Mouse (Mus musculus) CH12.LX (cell line): ENCODE measurements around the gene Cdk15. TPM values are rescaled to one million over a fixed set of nuclear protein-coding genes. Genes with fewer than 3 reads are reported as not detected.
A peak's percentile ranks its signal among the peaks of the same experiment; 100 is the strongest.

Source experiments
- DNase-seq: peaks from one replicate; pipeline ENCODE4 v3.0.0-alpha.2; 2013; ENCODE audit errors: extremely low read depth
- H3K27ac ChIP-seq: 2 replicates; pipeline ENCODE4 v1.5.1; 2012; ENCODE audit warnings: low read depth, mild to moderate bottlenecking, control low read depth, moderate library complexity; ENCODE audit not compliant: insufficient read depth
- H3K27me3 ChIP-seq: replicated peaks from 2 replicates; pipeline ENCODE3; 2012; ENCODE audit warnings: inconsistent platforms
- H3K36me3 ChIP-seq, 2 experiments: replicated peaks in 1 of 2; 2 replicates each; pipeline versions ENCODE3 to v1.6.1; 2012; ENCODE audit warnings: inconsistent platforms in 1 of 2, low read length in 1 of 2, mild to moderate bottlenecking in 1 of 2, mixed read lengths in 1 of 2, moderate library complexity in 1 of 2; ENCODE audit not compliant: control insufficient read depth in 1 of 2, insufficient read depth in 1 of 2
- H3K4me1 ChIP-seq, 2 experiments: 2 replicates each; pipeline ENCODE4 v1.6.1; 2012; ENCODE audit warnings: inconsistent platforms in 1 of 2, moderate library complexity in 1 of 2; ENCODE audit not compliant: insufficient read depth in 2 of 2, control insufficient read depth in 1 of 2
- H3K4me2 ChIP-seq: 2 replicates; pipeline ENCODE4 v1.6.1; 2012; ENCODE audit warnings: low read depth, mild to moderate bottlenecking, control low read depth; ENCODE audit not compliant: poor library complexity, insufficient read depth, severe bottlenecking
- H3K4me3 ChIP-seq, 3 experiments: fragments of 150-350 bp in 1 of 3; sonication (generic) in 1 of 3; replicated peaks in 1 of 3; 2 replicates each; pipeline versions ENCODE3 to v1.5.1; 2011 to 2012; ENCODE audit warnings: low read depth in 2 of 3, low read length in 2 of 3, mild to moderate bottlenecking in 2 of 3, moderate library complexity in 2 of 3, control low read depth in 1 of 3, improper control_type of control experiment in 1 of 3, inconsistent platforms in 1 of 3, mixed read lengths in 1 of 3; ENCODE audit not compliant: poor library complexity in 1 of 3
- H3K79me2 ChIP-seq: replicated peaks from 2 replicates; pipeline ENCODE4 v1.6.1; 2012; ENCODE audit warnings: mild to moderate bottlenecking, moderate library complexity; ENCODE audit not compliant: control insufficient read depth, poor library complexity, insufficient read depth, severe bottlenecking; ENCODE audit errors: extremely low read depth
- H3K9ac ChIP-seq: 2 replicates; pipeline ENCODE4 v1.6.1; 2012; ENCODE audit warnings: low read depth, mild to moderate bottlenecking, control low read depth, moderate library complexity; ENCODE audit not compliant: insufficient read depth
- H3K9me3 ChIP-seq: replicated peaks from 2 replicates; pipeline ENCODE3; 2012; ENCODE audit warnings: low read length, inconsistent platforms, mixed read lengths
- CTCF ChIP-seq, 2 experiments: IDR thresholded peaks in 1 of 2; conservative IDR thresholded peaks in 1 of 2; 2 replicates each; pipeline ENCODE4 v1.5.1; 2011 to 2012; ENCODE audit warnings: low read depth in 2 of 2, low read length in 2 of 2, improper control_type of control experiment in 1 of 2, inconsistent platforms in 1 of 2, mild to moderate bottlenecking in 1 of 2, moderate library complexity in 1 of 2
- E2F4 ChIP-seq: IDR thresholded peaks from 2 replicates; pipeline ENCODE4 v1.6.1; 2011; ENCODE audit warnings: low read depth, low read length, improper control_type of control experiment; ENCODE audit not compliant: insufficient replicate concordance
- ETS1 ChIP-seq: conservative IDR thresholded peaks from 2 replicates; pipeline ENCODE4 v1.6.1; 2012; ENCODE audit warnings: low read depth, mild to moderate bottlenecking, inconsistent platforms, low read length, improper control_type of control experiment, moderate library complexity
- GABPA ChIP-seq: IDR thresholded peaks from 2 replicates; pipeline ENCODE4 v1.6.1; 2012; ENCODE audit warnings: low read depth, low read length, improper control_type of control experiment, inconsistent platforms; ENCODE audit not compliant: insufficient replicate concordance
- HCFC1 ChIP-seq: IDR thresholded peaks from 2 replicates; pipeline ENCODE4 v1.6.1; 2012; ENCODE audit warnings: low read depth, mild to moderate bottlenecking, inconsistent platforms, low read length, improper control_type of control experiment
- JUND ChIP-seq: conservative IDR thresholded peaks from 2 replicates; pipeline ENCODE4 v1.6.1; 2011; ENCODE audit warnings: low read depth, low read length, improper control_type of control experiment
- MAX ChIP-seq: IDR thresholded peaks from 2 replicates; pipeline ENCODE4 v1.6.1; 2011; ENCODE audit warnings: low read length, improper control_type of control experiment
- MXI1 ChIP-seq: IDR thresholded peaks from 2 replicates; pipeline ENCODE4 v1.6.1; 2011; ENCODE audit warnings: mild to moderate bottlenecking, low read depth, low read length, improper control_type of control experiment
- NRF1 ChIP-seq: IDR thresholded peaks from 2 replicates; pipeline ENCODE4 v1.6.1; 2014; ENCODE audit warnings: low read depth, mild to moderate bottlenecking, inconsistent platforms, low read length, improper control_type of control experiment, moderate library complexity
- PAX5 ChIP-seq: IDR thresholded peaks from 2 replicates; pipeline ENCODE4 v1.6.1; 2012; ENCODE audit warnings: low read length, inconsistent platforms, mixed read lengths
- POLR2AphosphoS2 ChIP-seq: IDR thresholded peaks from 2 replicates; pipeline ENCODE4 v1.6.1; 2011; ENCODE audit warnings: low read depth, low read length, improper control_type of control experiment
- RAD21 ChIP-seq: IDR thresholded peaks from 2 replicates; pipeline ENCODE4 v1.6.1; 2011; ENCODE audit warnings: low read depth, mild to moderate bottlenecking, low read length, improper control_type of control experiment, moderate library complexity
- SMC3 ChIP-seq: IDR thresholded peaks from 2 replicates; pipeline ENCODE4 v1.6.1; 2011; ENCODE audit warnings: low read depth, low read length, improper control_type of control experiment
- USF1 ChIP-seq: IDR thresholded peaks from 2 replicates; pipeline ENCODE4 v1.6.1; 2014; ENCODE audit warnings: low read depth, mild to moderate bottlenecking, inconsistent platforms, low read length, improper control_type of control experiment
- ZNF384 ChIP-seq: IDR thresholded peaks from 2 replicates; pipeline ENCODE4 v1.6.1; 2012; ENCODE audit warnings: low read depth, low read length, improper control_type of control experiment, inconsistent platforms
- dilution Hi-C: fragments of 300-500 bp; cut with MboI; formaldehyde crosslinking; loops from 2 replicates; pipeline ENCODE4 v1.14.3; 2020; ENCODE audit warnings: low sequenced_read_pairs; ENCODE audit not compliant: extremely low pct_unique_long_range_greater_than_20kb, extremely low pct_ligation_motif_present
- in situ Hi-C: fragments of 300-500 bp; cut with MboI; formaldehyde crosslinking; loops from 3 replicates; pipeline ENCODE4 v1.14.3; 2019; ENCODE audit warnings: low sequenced_read_pairs, low pct_ligation_motif_present, low pct_unique_long_range_greater_than_20kb, mixed read lengths
- polyA plus RNA-seq: library from polyadenylated mRNA; unstranded; fragments of >175 nt; gene quantifications from 2 replicates; pipeline ENCODE4 v1.2.1, GENCODE M21; 2012; ENCODE audit warnings: low read depth; ENCODE audit not compliant: insufficient read length
- total RNA-seq, 2 experiments: library from RNA; depleted of rRNA; stranded (reverse); fragments of 300-350 nt in 1 of 2; fragments of >200 nt in 1 of 2; gene quantifications; 2 replicates each; pipeline ENCODE4 v1.2.3; 2012 to 2014

Cdk15 gene
- total and polyA plus RNA-seq, 3 experiments: 0.13 TPM; not detected in 2

GRCm38 (mm10) chr1:59252762-59253161 lies 3.9 kb upstream of the Cdk15 start:
- in situ Hi-C loops: no loop called here
- TF ChIP-seq JUND (no peak), ZNF384 (peak; percentile 62)
- TF ChIP-seq, all 38 proteins: peak for 1
- no peaks in the 10 kb centered on the region for H3K9me3 ChIP-seq
- no peak overlapping the region for H3K4me2 ChIP-seq
- no peaks in the 10 kb centered on the region for H3K36me3 ChIP-seq
- DNase-seq: no peak
- no peaks in the 10 kb centered on the region for H3K79me2 ChIP-seq
- no peak overlapping the region for H3K9ac ChIP-seq
- H3K27ac ChIP-seq: no peak overlapping the region
- dilution Hi-C loops: no loop called here
- H3K27me3 ChIP-seq: no peaks in the 10 kb centered on the region
- no peak overlapping the region for H3K4me3 ChIP-seq
- 0 out of 4 replicates have a peak, but pooled peaks cover 0 to 1% of the 10 kb centered on the region in 2 experiments for H3K4me1 ChIP-seq

- no peak for DNase-seq
- Histone ChIP-seq H3K27me3 (no peaks in the 10 kb centered on the region), H3K4me1 (no peaks in the 10 kb centered on the region; a peak in 1 of 4 replicates), H3K36me3 (no peaks in the 10 kb centered on the region), H3K27ac (no peak overlapping the region), H3K4me2 (no peak overlapping the region), H3K4me3 (no peak overlapping the region), H3K9ac (no peak overlapping the region), H3K79me2 (no peaks in the 10 kb centered on the region), H3K9me3 (no peaks in the 10 kb centered on the region)
- dilution Hi-C loops (no loop called here), in situ Hi-C loops (no loop called here)
- no peak for TF ChIP-seq HCFC1
These were observed 3.3 kb upstream of the Cdk15 start for GRCm38 (mm10) chr1:59253301-59253909.

GRCm38 (mm10) chr1:59257736-59258135 lies 1.0 kb downstream of the Cdk15 start:
- no peaks in the 10 kb centered on the region for H3K36me3 ChIP-seq
- TF ChIP-seq POLR2AphosphoS2: no peak
- no peak for TF ChIP-seq RAD21
- no peak for TF ChIP-seq CTCF (conservative IDR thresholded peaks at IDR 0.05 in 1 of 2, IDR thresholded peaks at IDR 0.05 in 1 of 2; ENCODE audit: low read depth in 2 of 2, low read length in 2 of 2)
- no peak for TF ChIP-seq GABPA
- TF ChIP-seq PAX5: no peak
- TF ChIP-seq USF1: no peak
- TF ChIP-seq E2F4: no peak
- no peak for TF ChIP-seq ETS1
- TF ChIP-seq SMC3: no peak
- no peak for TF ChIP-seq MAX
- no peak for TF ChIP-seq MXI1
- TF ChIP-seq NRF1: no peak
- TF ChIP-seq, all 38 proteins: peak for 0
- in situ Hi-C loops: no loop called here
- no peaks in the 10 kb centered on the region for H3K27me3 ChIP-seq
- no peaks in the 10 kb centered on the region for H3K79me2 ChIP-seq
- DNase-seq: no peak
- H3K9ac ChIP-seq: no peak overlapping the region
- H3K4me3 ChIP-seq: no peak overlapping the region
- H3K27ac ChIP-seq: no peak overlapping the region
- dilution Hi-C loops: no loop called here
- no peaks in the 10 kb centered on the region; a peak in 1 of 4 replicates for H3K4me1 ChIP-seq
- H3K4me2 ChIP-seq: no peak overlapping the region
- no peaks in the 10 kb centered on the region for H3K9me3 ChIP-seq
